Mouse (Mus musculus) thymus, adult 2 months (tissue): ENCODE measurements around the gene Fam19a1. TPM values are rescaled to one million over a fixed set of nuclear protein-coding genes. Genes with fewer than 3 reads are reported as not detected.

Experiments used
- DNase-seq: peaks from one replicate; pipeline ENCODE4 v3.0.0; 2021
- H3K27ac ChIP-seq: fragments of 200-500 bp; 2 replicates; pipeline ENCODE4 v1.5.1; 2012; ENCODE audit warnings: low read length, control low read depth; ENCODE audit not compliant: control insufficient read depth, insufficient read depth
- H3K27me3 ChIP-seq: fragments of 200-500 bp; 2 replicates; pipeline ENCODE4 v1.6.1; 2012; ENCODE audit warnings: mild to moderate bottlenecking, low read length, moderate library complexity, mixed read lengths; ENCODE audit not compliant: control insufficient read depth, insufficient read depth
- H3K36me3 ChIP-seq: fragments of 200-500 bp; 2 replicates; pipeline ENCODE4 v1.6.1; 2012; ENCODE audit warnings: mild to moderate bottlenecking, low read length, moderate library complexity; ENCODE audit not compliant: control insufficient read depth, insufficient read depth
- H3K4me1 ChIP-seq: fragments of 200-500 bp; replicated peaks from 2 replicates; pipeline ENCODE4 v1.6.1; 2012; ENCODE audit warnings: low read length; ENCODE audit not compliant: control insufficient read depth, insufficient read depth
- H3K4me3 ChIP-seq: fragments of 200-500 bp; 2 replicates; pipeline ENCODE4 v1.5.1; 2012; ENCODE audit warnings: mild to moderate bottlenecking, low read length, control low read depth, moderate library complexity; ENCODE audit not compliant: control insufficient read depth, insufficient read depth
- CTCF ChIP-seq: fragments of 200-500 bp; IDR thresholded peaks from 2 replicates; pipeline ENCODE4 v1.5.1; 2012; ENCODE audit warnings: mild to moderate bottlenecking, control low read depth, low read length, moderate library complexity, borderline replicate concordance; ENCODE audit not compliant: control insufficient read depth, poor library complexity, insufficient read depth; ENCODE audit errors: extremely low read depth
- POLR2A ChIP-seq: fragments of 200-500 bp; IDR thresholded peaks from 2 replicates; pipeline ENCODE4 v1.6.1; 2012; ENCODE audit warnings: mild to moderate bottlenecking, low read length, control low read depth, moderate library complexity; ENCODE audit not compliant: control insufficient read depth, poor library complexity, insufficient read depth; ENCODE audit errors: extremely low read depth
- WGBS: fragments of 180-500 bp; shearing (Covaris S2); methylation state at CpG from one replicate; pipeline ENCODE4 v1.1.7; 2018; 5-methylcytosine and 5-hydroxymethylcytosine counted together
- polyA plus RNA-seq: library from polyadenylated mRNA; depleted of rRNA; stranded (reverse); fragments of >200 nt; gene quantifications from 2 replicates; pipeline ENCODE4 v1.2.3, GENCODE M21; 2012

The Fam19a1 gene
- polyA plus RNA-seq, 1 experiment = 0.05 TPM

DNA sequence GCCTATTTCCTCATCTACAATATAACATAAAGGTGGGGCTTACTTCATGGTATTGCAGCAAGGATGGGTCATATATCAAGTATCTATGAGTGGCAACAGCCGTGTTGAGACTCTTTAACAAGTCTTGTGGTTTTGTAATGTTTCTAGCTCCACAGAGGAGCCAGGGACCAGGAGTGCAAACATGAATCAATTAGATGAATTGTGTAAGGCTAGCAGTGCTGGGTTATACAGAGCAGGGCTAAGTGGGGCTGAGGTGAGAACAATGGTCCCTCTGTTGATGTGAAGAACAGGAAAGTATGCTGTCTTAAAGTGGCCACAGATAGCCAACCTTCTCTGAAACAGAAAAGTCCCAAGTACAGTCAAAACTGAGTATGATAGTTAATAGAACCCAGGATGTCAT lies 480.1 kb downstream of the Fam19a1 start:
- Histone ChIP-seq H3K4me3 (no peak overlapping the region), H3K36me3 (no peaks in the 10 kb centered on the region), H3K4me1 (no peaks in the 10 kb centered on the region), H3K27me3 (no peaks in the 10 kb centered on the region), H3K27ac (no peak overlapping the region)
- 75% methylated on average over 1 of the region's 1 CpGs for WGBS
- no peak for TF ChIP-seq POLR2A
- no peak for DNase-seq

DNA sequence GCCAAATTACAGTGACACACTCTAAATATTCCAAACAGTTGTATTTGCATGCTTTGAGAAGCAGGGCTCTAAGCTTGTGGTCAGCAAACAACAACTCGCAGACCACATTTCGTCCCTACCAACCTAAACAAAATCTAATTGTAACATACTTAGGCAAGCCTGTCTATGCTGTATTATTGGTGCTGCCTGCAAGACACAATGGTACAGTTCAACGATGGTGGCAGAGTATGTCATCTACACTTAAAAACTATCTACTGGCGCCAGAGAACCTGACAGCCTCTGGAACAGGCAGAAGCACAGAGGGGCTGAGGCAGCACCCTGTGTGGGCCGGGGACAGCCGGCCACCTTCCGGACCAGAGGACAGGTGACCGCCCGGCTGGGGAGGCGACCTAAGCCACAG lies 482.2 kb downstream of the Fam19a1 start:
- Histone ChIP-seq H3K4me3 (no peak overlapping the region), H3K4me1 (no peaks in the 10 kb centered on the region), H3K36me3 (no peaks in the 10 kb centered on the region), H3K27me3 (no peaks in the 10 kb centered on the region), H3K27ac (no peak overlapping the region)
- TF ChIP-seq POLR2A = no peak
- TF ChIP-seq CTCF = no peak
- DNase-seq = no peak
- WGBS = 95% methylated on average over 10 of the region's 10 CpGs

DNA sequence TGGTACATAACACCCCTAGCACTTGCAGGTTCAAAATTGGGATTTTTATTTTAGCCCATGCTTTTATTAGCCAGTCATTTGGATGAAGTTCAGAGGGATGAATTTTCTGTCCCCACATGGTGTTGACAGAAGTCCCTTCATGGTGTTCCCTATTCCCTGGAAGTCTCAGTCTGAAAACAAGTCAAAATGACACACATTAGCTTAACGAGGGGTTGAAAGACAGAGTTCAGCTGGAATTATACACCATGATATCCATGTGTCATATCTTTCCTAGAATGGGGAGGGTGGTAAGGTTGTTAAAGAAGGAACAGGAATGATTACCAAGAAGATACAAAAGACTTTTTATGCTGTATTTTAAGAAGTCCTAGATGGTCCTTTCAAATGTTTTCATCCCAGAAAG lies 511.2 kb downstream of the Fam19a1 start:
- Histone ChIP-seq H3K27me3 (no peaks in the 10 kb centered on the region), H3K27ac (no peak overlapping the region), H3K4me3 (no peak overlapping the region), H3K4me1 (no peaks in the 10 kb centered on the region), H3K36me3 (no peaks in the 10 kb centered on the region)
- no peak for TF ChIP-seq POLR2A
- TF ChIP-seq CTCF = no peak
- WGBS = 82% methylated on average over 1 of the region's 1 CpGs
- no peak for DNase-seq

DNA sequence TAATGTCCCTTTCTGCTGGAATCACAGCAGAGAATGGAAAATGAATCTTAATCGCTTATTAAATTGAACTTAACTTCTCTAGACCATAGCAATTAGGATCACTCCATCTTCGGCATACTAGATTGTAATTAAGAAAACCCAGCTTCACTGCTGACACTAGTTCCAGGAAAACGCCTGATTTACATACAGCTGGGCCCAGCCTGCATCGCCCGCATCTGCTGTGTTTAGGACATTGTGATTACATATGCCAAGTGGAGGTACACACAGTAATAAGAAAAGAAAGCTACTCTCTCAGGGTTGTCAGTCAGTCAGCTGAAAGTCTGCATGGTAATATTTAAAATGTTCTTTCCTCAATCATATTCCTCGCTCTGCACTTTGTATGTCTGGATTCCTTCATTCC lies 518.6 kb downstream of the Fam19a1 start:
- no peak for DNase-seq
- Histone ChIP-seq H3K27me3 (no peaks in the 10 kb centered on the region), H3K4me3 (no peak overlapping the region), H3K36me3 (no peaks in the 10 kb centered on the region), H3K27ac (no peak overlapping the region), H3K4me1 (no peaks in the 10 kb centered on the region)
- no peak for TF ChIP-seq CTCF
- no peak for TF ChIP-seq POLR2A
- WGBS = 92% methylated on average over 6 of the region's 6 CpGs

DNA sequence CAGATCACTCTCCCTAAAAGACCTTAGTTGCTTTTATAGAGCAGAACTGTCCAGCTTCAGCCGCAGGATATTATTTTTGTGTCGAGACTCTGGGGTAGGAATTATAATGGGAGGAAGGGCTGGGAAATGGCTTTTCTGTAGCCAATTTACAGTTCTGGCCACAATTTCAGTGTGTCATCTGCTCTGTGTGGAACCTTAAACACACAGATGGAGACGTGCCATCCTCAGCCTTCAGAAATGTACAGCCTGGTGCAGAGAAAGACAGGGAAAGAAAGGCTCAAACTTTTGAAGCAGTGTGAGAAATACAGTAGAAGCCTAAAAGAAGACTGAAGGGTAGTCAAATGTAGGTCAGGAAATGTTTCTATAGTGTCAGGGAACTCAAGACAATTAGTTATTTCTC lies 519.3 kb downstream of the Fam19a1 start:
- no peak for DNase-seq
- no peaks in the 10 kb centered on the region for H3K27me3 ChIP-seq
- no peak overlapping the region for H3K4me3 ChIP-seq
- TF ChIP-seq POLR2A = no peak
- no peak for TF ChIP-seq CTCF
- H3K4me1 ChIP-seq = no peaks in the 10 kb centered on the region
- no peak overlapping the region for H3K27ac ChIP-seq
- H3K36me3 ChIP-seq = no peaks in the 10 kb centered on the region
- WGBS = 75% methylated on average over 3 of the region's 3 CpGs

DNA sequence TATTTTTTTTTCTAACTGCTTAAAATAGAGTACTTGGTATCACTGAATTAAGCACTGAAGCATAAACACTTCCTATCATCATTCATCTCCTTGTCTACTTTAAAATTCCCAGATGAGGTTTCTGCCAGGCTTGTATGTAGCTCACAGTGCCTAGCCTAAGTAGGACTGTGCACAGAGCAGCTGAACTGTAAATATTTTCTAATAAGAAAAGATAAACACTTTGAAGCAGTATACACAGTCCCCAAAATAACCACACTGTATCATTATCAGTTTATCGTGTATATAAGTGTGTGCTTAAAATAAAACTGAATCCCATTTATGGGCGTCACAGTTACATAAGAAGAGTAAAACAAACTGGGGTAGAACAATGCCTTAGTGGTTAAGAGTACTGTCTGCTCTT lies 522.7 kb downstream of the Fam19a1 start:
- no peak for DNase-seq
- H3K27me3 ChIP-seq = no peaks in the 10 kb centered on the region
- TF ChIP-seq CTCF (no peak), POLR2A (no peak)
- no peak overlapping the region for H3K4me3 ChIP-seq
- no peak overlapping the region for H3K27ac ChIP-seq
- 74% methylated on average over 2 of the region's 2 CpGs for WGBS
- H3K36me3 ChIP-seq = no peaks in the 10 kb centered on the region
- no peaks in the 10 kb centered on the region for H3K4me1 ChIP-seq

DNA sequence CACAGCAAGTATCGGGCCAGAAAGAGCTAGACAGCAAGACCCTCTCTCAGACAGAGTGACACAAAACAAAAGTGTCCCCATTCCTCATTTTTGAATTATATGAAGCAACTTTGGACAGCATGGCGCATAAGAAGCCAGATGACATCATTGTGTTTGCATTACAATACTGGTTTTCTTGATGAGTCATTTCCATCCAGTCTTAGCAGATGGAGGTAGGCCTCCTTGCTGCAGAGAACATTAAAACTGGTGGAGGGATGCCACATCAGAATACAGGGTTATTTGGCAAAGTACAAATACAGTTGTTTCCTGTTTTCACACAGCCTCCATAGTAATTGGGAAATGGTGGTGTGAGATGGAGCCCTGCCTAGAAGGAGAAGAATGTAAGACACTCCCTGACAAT lies 535.8 kb downstream of the Fam19a1 start:
- Histone ChIP-seq H3K27ac (no peak overlapping the region), H3K27me3 (no peaks in the 10 kb centered on the region), H3K4me1 (no peaks in the 10 kb centered on the region), H3K36me3 (no peaks in the 10 kb centered on the region), H3K4me3 (no peak overlapping the region)
- DNase-seq = no peak
- TF ChIP-seq CTCF (no peak), POLR2A (no peak)
- 92% methylated on average over 2 of the region's 2 CpGs for WGBS

DNA sequence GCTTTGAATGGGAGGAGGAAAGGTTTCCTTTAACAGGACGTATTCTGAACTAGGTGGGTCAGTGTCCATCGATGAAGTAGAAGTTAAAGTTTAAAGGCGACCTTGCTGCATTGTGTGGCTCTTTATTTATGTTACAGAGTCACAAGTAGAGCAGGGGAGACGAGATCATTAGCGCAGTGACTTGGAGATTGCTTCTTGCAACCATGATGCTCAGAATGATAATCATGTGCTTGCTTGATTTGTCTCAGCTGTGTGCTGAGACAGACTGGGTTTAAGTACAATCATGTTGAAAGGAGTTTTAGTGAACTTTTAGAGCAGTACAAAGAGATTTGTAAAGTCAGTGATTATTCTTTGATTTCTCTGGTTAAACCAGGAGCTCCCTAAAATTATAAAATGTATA lies 536.3 kb downstream of the Fam19a1 start:
- no peaks in the 10 kb centered on the region for H3K36me3 ChIP-seq
- no peaks in the 10 kb centered on the region for H3K4me1 ChIP-seq
- H3K27ac ChIP-seq = no peak overlapping the region
- TF ChIP-seq POLR2A = no peak
- no peak for TF ChIP-seq CTCF
- DNase-seq = no peak
- no peak overlapping the region for H3K4me3 ChIP-seq
- H3K27me3 ChIP-seq = no peaks in the 10 kb centered on the region
- WGBS = 97% methylated on average over 5 of the region's 5 CpGs
